Mouse (Mus musculus): ENCODE results near the gene Apba3.

DNA sequence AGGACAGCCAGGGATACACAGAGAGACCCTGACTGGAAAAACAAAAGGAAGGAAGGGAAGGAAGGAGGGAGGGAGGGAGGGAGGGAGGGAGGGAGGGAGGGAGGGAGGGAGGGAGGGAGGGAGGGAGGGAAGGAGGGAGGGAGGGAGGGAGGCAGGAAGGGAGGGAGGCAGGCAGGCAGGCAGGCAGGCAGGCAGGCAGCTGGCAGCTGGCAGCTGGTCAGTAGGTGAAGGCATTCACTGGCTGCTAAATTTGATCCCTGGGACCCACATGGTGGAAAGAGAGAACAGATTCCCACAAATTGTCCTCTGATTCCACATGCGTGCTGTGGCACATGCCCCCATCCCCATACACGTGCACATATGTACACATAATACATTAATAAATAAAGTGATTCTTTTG, 28.1 kb upstream of the Apba3 start:
- TF ChIP-seq CTCF (IDR thresholded peaks at IDR 0.05; ENCODE audit: borderline replicate concordance, control insufficient read depth, extremely low read depth, insufficient read depth, low read length, poor library complexity): no peak
- no peak for TF ChIP-seq POLR2A (IDR thresholded peaks at IDR 0.05; ENCODE audit: control insufficient read depth, extremely low read depth, insufficient read depth, low read length, poor library complexity)

Data from thymus, adult 2 months (tissue).